Mouse (Mus musculus) kidney, postnatal 0 days (tissue): ENCODE results near the gene Slc32a1. TPM values are rescaled to one million over a fixed set of nuclear protein-coding genes. Genes with fewer than 3 reads are reported as not detected.
A peak's percentile ranks its signal among the peaks of the same experiment; 100 is the strongest.

Experiments
- ATAC-seq: fragments of 200-750 bp; cut with Nextera tagmentation; replicated peaks from 2 replicates; pipeline ENCODE4 v1.8.0; 2017; ENCODE audit warnings: low read depth, moderate number of reproducible peaks, moderate TSS enrichment, moderate library complexity; ENCODE audit not compliant: low FRiP score
- DNase-seq: peaks from one replicate; pipeline ENCODE4 v3.0.0-alpha.2; 2016; ENCODE audit warnings: low spot score
- H3K27ac ChIP-seq: fragments of 300-500 bp; sonication (generic); 2 replicates; pipeline ENCODE4 v1.5.1; 2014; ENCODE audit warnings: mild to moderate bottlenecking
- H3K27me3 ChIP-seq: fragments of 300-500 bp; sonication (generic); 2 replicates; pipeline ENCODE4 v1.6.1; 2014; ENCODE audit warnings: low read length, mixed read lengths; ENCODE audit not compliant: insufficient read depth
- H3K36me3 ChIP-seq: fragments of 300-500 bp; sonication (generic); 2 replicates; pipeline ENCODE4 v1.6.1; 2014; ENCODE audit warnings: low read length, mixed read lengths; ENCODE audit not compliant: insufficient read depth
- H3K4me1 ChIP-seq: fragments of 300-500 bp; sonication (generic); replicated peaks from 2 replicates; pipeline ENCODE4 v1.6.1; 2014; ENCODE audit warnings: antibody characterized with exemption, low read length, mixed read lengths; ENCODE audit not compliant: insufficient read depth
- H3K4me2 ChIP-seq: fragments of 300-500 bp; sonication (generic); 2 replicates; pipeline ENCODE4 v1.6.1; 2014; ENCODE audit warnings: mild to moderate bottlenecking, low read length, moderate library complexity, mixed read lengths
- H3K4me3 ChIP-seq: fragments of 300-500 bp; sonication (generic); replicated peaks from 2 replicates; pipeline ENCODE4 v1.5.1; 2014; ENCODE audit warnings: low read depth, low read length
- H3K9ac ChIP-seq: fragments of 300-500 bp; sonication (generic); 2 replicates; pipeline ENCODE4 v1.6.1; 2014; ENCODE audit warnings: low read depth, low read length
- H3K9me3 ChIP-seq: fragments of 300-500 bp; sonication (generic); replicated peaks from 2 replicates; pipeline ENCODE4 v1.6.1; 2016; ENCODE audit warnings: low read length, inconsistent platforms, mixed read lengths
- CTCF ChIP-seq: IDR thresholded peaks from 2 replicates; pipeline ENCODE4 v1.5.1; 2016; ENCODE audit warnings: antibody characterized with exemption, low read depth, mild to moderate bottlenecking, moderate library complexity
- WGBS: fragments of 180-500 bp; shearing (Covaris S2); extraction: QIAGEN DNeasy Blood & Tissue Kit; methylation state at CpG from one replicate; pipeline ENCODE4 v1.1.7; 2014; 5-methylcytosine and 5-hydroxymethylcytosine counted together
- polyA plus RNA-seq: library from polyadenylated mRNA; unstranded; fragments of >200 nt; fragmentation: Nextera tagmentation; extraction: Ambion mirVana; gene quantifications from 2 replicates; pipeline ENCODE4 v1.2.1, GENCODE M21; 2015

Slc32a1 gene
- polyA plus RNA-seq, 1 experiment from 2014 or later: not detected

DNA sequence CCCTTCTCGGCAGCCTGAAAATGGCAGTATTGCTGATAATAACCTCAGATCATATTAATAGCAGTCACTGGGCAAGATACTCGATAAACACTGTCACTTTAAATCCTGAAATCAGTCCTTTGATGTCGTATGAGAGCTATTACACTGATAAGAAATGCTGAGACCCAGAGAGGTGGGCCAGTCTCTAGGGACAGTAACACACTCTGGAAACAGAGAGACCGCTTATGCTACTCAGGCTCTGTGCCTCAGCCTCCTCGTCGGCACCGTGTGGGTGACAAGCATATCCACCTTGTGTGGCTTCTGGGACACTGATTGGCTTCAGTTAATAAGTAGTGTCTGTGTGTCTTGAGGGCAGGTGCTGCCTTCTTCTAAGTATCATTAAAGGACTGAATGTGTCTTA is 15.0 kb upstream of the Slc32a1 start:
- Histone ChIP-seq H3K27ac (no peak overlapping the region), H3K9ac (no peak overlapping the region), H3K4me1 (no peaks in the 10 kb centered on the region), H3K36me3 (no peaks in the 10 kb centered on the region), H3K27me3 (no peaks in the 10 kb centered on the region), H3K4me3 (no peak overlapping the region), H3K4me2 (peak overlapping the region; percentile 10; the same call in 1 of the 2 replicates), H3K9me3 (no peaks in the 10 kb centered on the region)
- ATAC-seq (no peak), DNase-seq (no peak)
- no peak for TF ChIP-seq CTCF
- 21% methylated on average over 7 of the region's 7 CpGs for WGBS

DNA sequence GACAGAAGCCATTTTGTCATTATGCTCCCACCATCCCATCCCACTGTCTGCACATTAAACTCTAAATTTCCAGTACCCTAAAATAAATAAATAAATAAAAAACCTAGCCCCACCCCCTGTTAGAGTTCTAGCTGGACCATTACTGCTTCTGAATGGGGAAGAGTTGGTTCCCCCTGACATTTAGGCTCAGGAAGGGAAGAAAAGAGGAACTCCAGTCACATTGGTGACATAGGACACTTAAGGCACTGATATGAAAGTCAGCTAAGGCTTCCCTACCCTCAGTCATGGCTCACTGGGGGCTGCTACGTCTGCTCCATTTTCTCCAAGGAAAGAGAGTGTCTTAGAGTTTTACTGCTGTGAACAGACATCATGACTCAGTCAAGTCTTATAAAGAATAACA is 13.8 kb upstream of the Slc32a1 start:
- Histone ChIP-seq H3K4me1 (no peaks in the 10 kb centered on the region), H3K9ac (no peak overlapping the region), H3K27ac (no peak overlapping the region), H3K9me3 (no peaks in the 10 kb centered on the region), H3K27me3 (no peaks in the 10 kb centered on the region), H3K36me3 (no peaks in the 10 kb centered on the region), H3K4me2 (no peak overlapping the region), H3K4me3 (no peak overlapping the region)
- DNase-seq: no peak
- 68% methylated on average over 1 of the region's 1 CpGs for WGBS
- ATAC-seq: no peak
- no peak for TF ChIP-seq CTCF

DNA sequence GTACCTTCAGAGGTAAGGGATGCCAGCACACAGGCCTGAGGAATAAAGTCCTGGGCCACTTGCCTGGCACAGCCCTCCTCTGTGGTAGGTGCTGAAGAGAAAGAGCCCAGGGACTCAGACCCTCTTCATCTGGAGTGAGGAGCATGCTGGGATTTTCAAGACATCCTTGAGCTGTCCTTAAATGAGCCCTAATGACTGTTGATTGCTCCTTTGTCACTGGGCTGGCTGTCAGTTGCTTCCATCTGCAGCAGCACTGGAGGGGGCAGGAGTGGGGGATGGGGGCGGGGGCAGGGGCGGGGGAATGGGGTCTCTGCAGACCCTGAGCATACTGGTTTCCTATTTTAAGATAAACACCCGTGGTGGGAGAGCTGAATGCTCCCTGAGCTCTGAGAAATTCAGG is 10.1 kb upstream of the Slc32a1 start:
- TF ChIP-seq CTCF: no peak
- no peak for ATAC-seq
- H3K27me3 ChIP-seq: peaks cover 5% of the 10 kb centered on the region; the same call in 1 of the 2 replicates

DNA sequence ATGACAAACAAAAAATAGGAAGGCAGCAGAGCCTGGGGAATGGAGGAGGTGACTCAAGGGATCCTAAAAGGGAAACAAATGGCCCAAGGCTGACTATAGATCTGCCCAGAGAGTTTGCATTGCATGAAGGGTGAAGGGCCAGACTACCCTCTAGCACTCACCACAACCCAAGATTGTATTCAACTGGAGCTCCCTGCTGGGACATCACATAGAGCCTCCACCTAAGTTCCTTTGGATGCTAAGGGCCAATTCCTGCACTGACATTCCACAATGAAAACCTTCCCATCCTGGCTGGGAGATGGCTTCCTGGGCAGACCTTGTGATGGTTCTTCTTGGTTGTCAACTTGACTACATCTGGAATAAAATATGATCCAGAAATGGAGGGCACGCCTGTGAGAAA is 9.2 kb upstream of the Slc32a1 start:
- ATAC-seq (no peak), DNase-seq (no peak)
- Histone ChIP-seq H3K36me3 (no peaks in the 10 kb centered on the region), H3K9ac (no peak overlapping the region), H3K27me3 (peaks cover 5% of the 10 kb centered on the region; the same call in 1 of the 2 replicates), H3K4me1 (no peaks in the 10 kb centered on the region), H3K4me2 (no peak overlapping the region), H3K9me3 (no peaks in the 10 kb centered on the region), H3K4me3 (no peak overlapping the region), H3K27ac (no peak overlapping the region)
- WGBS: 88% methylated on average over 1 of the region's 1 CpGs
- TF ChIP-seq CTCF: no peak

More for the DNA sequence above, 10.1 kb upstream of the Slc32a1 start:
- Histone ChIP-seq H3K4me3 (no peak overlapping the region), H3K4me1 (no peaks in the 10 kb centered on the region), H3K9me3 (no peaks in the 10 kb centered on the region), H3K27ac (no peak overlapping the region), H3K36me3 (no peaks in the 10 kb centered on the region), H3K4me2 (no peak overlapping the region), H3K9ac (no peak overlapping the region)
- no peak for DNase-seq
- 13% methylated on average over 3 of the region's 3 CpGs for WGBS

GRCm38 (mm10) chr2:158602663-158603062 is 7.9 kb upstream of the Slc32a1 start:
- H3K4me2 ChIP-seq: no peak overlapping the region
- no peak overlapping the region for H3K27ac ChIP-seq
- H3K9ac ChIP-seq: no peak overlapping the region
- WGBS: 7% methylated on average over 15 of the region's 15 CpGs
- no peak overlapping the region for H3K4me3 ChIP-seq
- DNase-seq: no peak
- H3K4me1 ChIP-seq: no peaks in the 10 kb centered on the region
- H3K27me3 ChIP-seq: peaks cover 13% of the 10 kb centered on the region; the same call in 1 of the 2 replicates
- no peaks in the 10 kb centered on the region for H3K9me3 ChIP-seq
- H3K36me3 ChIP-seq: no peaks in the 10 kb centered on the region
- no peak for TF ChIP-seq CTCF
- no peak for ATAC-seq

GRCm38 (mm10) chr2:158606511-158606964 is 4.0 kb upstream of the Slc32a1 start:
- H3K27me3 ChIP-seq: peaks cover 47% of the 10 kb centered on the region
- DNase-seq: no peak
- H3K9me3 ChIP-seq: no peaks in the 10 kb centered on the region
- no peak overlapping the region for H3K4me3 ChIP-seq
- H3K4me2 ChIP-seq: no peak overlapping the region
- ATAC-seq: 0 out of 2 replicates have a peak, but pooled peaks have one; percentile 25
- TF ChIP-seq CTCF: no peak
- WGBS: 6% methylated on average over 4 of the region's 4 CpGs
- H3K27ac ChIP-seq: no peak overlapping the region
- H3K9ac ChIP-seq: no peak overlapping the region
- H3K36me3 ChIP-seq: no peaks in the 10 kb centered on the region
- peaks cover 7% of the 10 kb centered on the region; the same call in 1 of the 2 replicates for H3K4me1 ChIP-seq

DNA sequence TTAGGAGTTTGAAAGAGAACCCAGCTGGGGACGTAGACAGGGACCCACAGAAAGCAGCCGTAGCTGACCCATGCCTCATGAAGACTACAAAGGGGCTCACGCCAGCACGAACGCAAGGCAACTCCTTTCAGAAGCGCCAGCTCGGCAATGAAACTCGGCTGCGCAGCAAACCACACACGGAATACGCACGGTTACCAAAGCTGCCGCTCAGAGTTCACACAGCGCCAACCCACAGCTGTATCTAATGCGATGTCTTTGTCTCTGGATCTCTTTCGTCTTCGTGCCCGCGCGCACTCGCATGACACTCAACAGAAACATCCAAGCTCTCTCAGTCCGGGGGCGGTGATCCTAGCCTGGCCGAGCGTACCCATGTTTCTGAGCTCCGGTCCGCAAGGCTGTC is 886 bp upstream of the Slc32a1 start:
- peak overlapping the region; percentile 34 for H3K4me2 ChIP-seq
- peaks cover 74% of the 10 kb centered on the region for H3K27me3 ChIP-seq
- 0 out of 2 replicates have a peak overlapping the region, but pooled peaks have one; percentile 11 for H3K4me3 ChIP-seq
- no peak overlapping the region for H3K9ac ChIP-seq
- no peak for TF ChIP-seq CTCF
- DNase-seq (no peak), ATAC-seq (no peak)
- peaks cover 7% of the 10 kb centered on the region; the same call in 1 of the 2 replicates for H3K4me1 ChIP-seq
- no peaks in the 10 kb centered on the region for H3K9me3 ChIP-seq
- H3K36me3 ChIP-seq: no peaks in the 10 kb centered on the region
- under 1% methylated on average over 27 of the region's 27 CpGs for WGBS
- no peak overlapping the region for H3K27ac ChIP-seq
